Mouse (Mus musculus): ENCODE results near the gene Bcl9.
A peak's percentile ranks its signal among the peaks of the same experiment; 100 is the strongest.

Gene Bcl9

DNA sequence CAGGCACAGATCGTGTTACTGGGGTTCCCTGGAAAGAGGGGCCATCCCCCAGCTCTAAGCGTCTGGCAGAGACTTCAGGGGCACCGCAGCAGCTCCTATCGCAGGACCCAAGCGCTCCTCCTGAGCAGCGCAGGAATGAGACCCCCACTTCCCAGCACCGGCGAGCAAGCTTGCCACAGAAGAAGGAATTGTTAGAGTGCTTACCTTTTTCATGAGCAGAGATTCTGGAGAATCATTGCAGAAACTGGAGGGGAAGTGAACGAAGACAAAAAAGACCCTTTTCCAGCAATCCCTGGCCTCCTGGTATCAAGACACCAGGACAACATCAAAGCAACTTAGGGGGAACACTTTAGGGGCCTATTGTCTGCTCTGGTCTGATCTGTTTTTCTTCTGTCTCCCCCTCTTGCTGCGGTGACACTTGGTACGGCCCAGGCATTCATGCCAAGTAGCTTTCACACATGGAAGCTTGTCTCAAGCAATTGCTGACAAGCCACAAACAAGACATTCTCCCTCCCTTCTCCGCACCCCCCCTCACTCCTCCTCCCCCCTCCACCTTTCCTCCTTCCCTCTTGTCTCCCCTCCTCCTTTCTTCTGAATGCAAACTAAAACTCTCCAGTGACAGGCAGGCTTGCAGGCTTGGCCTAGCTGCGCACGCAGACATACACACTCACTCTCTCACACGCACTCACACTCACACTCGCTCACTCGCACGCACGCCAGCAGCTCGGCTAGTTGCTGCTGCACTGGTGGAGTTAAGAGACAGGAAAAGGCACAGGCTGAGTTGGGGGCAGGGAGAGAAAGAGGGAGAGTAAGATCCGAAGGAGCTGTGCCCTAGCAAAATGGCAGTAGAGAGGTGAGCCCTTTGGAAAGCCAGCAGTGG, at the start of gene Bcl9:
TSS of gene Bcl9 (minus strand) at position 365 of the 880 bp plus-strand sequence.
- DNase-seq (ENCODE audit: low read depth, low spot score) = peak; percentile 95

DNA sequence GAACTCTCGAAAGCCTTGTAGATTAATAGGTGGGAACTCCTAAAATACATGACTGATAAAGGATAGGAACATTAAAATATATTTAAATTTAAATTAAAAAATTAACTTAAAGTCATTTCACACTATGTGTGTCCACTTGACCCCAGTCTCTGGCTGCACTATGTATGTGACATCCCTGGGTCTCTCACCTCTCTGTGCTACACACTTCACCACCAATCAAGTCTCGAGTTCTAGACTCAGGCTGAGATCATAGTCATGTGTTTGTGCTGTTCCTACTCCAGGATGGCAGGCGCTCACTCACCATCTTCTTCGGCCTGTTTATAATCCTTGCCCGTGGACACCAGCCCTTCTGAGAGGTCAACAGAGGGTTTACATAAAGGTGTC, 41.5 kb upstream of the Bcl9 start:
- no peak for DNase-seq (ENCODE audit: low read depth, low spot score)

DNA sequence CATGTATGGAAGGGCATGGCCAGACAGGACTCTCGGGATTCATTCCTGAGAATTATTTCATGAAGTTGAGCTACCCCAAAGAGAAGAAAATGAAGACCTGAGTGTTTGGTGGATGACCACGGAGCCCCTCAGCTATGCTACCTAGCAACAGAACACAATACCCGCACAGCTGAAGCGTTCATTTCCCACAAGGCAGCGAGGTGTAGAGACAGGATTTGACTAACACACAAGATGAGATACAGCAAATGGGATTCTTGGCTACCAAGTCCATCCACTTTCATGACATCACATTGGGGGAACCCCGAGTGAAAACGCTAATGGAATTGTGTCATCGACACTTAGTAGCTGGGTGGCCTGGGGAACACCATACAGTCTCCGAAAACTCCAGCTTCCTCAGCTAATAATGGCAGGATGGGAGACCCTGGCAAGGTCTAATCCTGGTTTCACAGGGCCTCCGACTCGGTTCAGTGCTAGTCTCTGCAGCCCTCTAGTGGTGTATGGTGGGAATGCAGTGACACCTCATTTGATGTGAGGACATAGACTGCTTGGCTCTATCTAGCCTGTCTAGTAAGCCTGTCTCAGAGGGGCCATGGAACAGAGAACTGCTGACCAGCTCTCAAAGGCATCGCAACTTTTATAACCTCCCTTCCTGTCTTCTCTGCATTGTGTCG, 40.9 kb upstream of the Bcl9 start:
- DNase-seq (ENCODE audit: low read depth, low spot score) = peak; percentile 55

DNA sequence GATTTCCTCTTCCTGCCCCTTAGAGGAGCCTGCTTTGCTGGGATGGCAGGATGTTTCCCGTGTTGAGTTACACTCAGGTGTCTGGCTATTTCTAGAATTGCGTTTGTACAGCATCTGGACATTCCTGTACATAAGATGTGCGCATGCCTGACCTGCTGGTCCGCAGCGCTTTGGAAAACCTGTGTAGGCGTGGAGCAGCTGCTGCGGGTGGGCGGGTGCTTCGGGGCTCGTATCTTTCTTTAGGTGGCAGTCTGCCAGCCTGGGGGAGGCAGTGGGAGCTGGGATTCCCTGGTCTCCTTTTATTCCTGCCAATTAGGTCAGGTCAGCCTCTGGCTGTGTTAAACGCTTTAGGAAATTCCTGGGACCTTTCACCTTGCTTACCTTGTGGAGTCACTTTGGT, 39.6 kb upstream of the Bcl9 start:
- no peak for DNase-seq (ENCODE audit: low read depth, low spot score)

DNA sequence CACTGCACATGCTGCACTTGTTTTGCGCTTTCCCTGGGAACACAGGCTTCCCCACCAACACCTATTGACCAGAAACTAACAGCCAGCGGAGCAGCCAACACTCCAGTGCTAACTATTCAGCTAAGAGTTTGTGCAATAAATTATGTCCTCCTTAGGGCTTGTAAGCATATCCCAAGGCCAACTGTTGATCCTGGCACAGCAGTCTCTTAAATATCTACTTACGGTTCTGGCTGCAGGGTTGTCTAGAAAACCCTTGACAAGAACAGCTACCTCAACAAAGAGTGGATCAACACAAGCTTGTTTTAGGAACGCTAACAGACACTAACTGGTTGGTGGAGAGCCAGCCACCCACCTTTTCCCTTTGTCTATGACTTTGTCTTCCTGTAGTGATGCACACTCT, 38.6 kb upstream of the Bcl9 start:
- DNase-seq (ENCODE audit: low read depth, low spot score) = no peak

- no peak for DNase-seq (ENCODE audit: low read depth, low spot score)
Measured at GRCm38 (mm10) chr3:97334618-97335017, 36.9 kb upstream of the Bcl9 start.

- no peak for DNase-seq (ENCODE audit: low read depth, low spot score)
Measured at GRCm38 (mm10) chr3:97332172-97332571, 34.5 kb upstream of the Bcl9 start.

DNA sequence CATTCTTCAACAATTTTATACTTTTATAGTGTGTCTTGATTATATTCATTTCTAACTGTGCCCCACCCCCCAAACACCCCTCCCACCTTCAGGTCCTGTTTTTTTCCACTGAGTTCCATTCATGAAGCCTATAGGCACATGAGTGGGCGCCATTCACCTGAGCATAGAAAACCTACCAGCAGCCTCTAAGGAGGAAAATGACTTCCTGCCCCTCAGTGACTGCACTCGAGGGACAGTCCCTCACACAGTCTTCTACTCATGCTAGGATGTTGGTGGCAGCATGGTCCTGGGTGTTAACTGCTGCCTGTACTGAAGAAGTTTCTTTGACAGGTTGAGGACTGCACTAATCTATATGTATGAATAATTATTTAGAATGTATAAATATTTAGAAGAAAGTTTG, 30.1 kb upstream of the Bcl9 start:
- DNase-seq (ENCODE audit: low read depth, low spot score) = no peak

DNA sequence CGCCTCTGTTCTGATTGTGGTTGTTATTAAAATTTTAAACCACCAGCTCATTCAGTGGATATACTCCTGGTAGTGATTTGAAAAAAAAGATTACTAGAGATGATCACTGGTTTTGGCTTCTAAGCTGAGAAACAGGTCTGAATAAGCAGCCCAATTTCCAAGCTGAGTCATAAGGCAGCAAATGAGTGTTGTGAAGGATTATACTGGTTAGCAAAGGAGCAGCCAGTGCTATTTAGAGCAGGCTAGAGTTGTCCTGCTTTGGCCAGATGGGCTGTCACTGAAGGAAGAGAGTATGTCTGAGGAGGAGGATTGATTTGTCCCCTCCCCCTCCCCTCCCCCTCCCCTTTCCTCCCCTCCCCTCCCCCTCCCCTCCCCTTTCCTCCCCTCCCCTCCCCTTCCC, 29.6 kb upstream of the Bcl9 start:
- no peak for DNase-seq (ENCODE audit: low read depth, low spot score)

DNA sequence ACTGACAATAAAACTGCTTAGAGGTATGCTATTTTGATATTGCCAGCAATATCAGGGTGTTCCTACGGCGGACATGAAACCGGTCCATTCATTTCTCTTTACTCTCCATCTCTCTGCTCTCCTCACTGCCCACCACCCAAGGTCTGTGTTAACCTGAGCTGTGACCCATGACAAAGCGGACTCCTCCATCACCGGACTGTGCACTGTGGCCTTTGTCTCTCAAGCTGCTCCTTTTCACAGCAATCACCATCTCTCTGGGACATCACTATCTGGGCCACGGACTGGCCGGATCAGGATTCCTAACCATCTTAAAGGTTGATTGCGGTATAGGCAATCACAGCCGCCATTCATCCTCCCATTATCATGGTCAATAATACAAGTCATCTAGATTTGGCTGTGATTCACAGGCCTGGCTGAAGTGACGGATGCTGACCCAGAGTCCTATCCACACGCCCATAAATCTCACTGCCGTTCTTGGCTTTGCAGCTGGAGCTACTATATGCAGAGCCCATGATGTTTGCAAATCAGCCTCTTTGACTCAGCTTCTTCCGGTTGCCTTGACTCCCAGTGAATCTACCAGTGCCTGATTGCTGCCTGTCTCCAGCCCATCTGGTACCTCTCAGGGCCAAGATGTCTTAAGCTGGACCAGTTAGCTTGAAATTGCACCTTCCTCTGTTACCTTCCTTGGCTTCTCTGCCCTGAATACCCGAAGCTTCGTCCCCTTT, 28.1 kb upstream of the Bcl9 start:
- DNase-seq (ENCODE audit: low read depth, low spot score) = no peak

DNA sequence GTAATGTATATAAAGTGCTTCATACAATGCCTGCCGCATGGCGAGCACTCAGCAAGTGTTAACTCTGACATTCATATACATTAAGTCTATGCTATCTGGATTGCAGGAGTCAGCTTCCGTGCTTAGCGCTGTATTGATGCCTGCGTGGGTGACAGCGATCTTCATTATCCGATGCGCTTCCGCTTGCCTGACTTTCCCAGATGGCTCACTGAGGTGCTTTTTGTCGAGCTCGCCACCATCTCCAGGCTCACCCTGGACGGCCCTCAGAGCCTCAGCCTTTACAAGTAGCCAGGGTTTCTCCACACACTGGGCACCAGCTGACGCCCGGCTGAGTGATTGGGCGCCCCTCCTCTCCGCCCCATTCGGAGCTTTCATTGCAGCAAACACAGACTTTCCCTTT, 26.3 kb upstream of the Bcl9 start:
- DNase-seq (ENCODE audit: low read depth, low spot score) = no peak

DNA sequence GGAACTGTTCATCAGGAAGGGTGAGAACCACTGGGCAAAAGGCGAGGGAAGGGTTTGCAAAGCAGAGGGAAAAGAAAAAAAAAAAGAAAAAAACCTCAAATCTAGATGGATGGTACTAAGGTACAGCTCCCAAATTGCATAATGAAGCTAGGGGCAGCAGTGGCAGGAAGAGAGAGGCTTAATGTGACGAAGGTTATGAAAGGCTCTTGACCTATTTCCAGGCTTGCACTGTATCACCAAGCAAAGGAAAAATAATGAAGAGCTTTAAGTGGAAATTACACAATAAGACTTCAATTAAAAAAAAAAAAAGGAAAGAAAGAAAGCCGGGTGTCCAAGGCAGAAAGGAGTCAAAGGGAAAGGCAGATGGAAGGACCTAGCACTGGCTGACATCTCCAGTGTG, 19.6 kb upstream of the Bcl9 start:
- no peak for DNase-seq (ENCODE audit: low read depth, low spot score)

DNA sequence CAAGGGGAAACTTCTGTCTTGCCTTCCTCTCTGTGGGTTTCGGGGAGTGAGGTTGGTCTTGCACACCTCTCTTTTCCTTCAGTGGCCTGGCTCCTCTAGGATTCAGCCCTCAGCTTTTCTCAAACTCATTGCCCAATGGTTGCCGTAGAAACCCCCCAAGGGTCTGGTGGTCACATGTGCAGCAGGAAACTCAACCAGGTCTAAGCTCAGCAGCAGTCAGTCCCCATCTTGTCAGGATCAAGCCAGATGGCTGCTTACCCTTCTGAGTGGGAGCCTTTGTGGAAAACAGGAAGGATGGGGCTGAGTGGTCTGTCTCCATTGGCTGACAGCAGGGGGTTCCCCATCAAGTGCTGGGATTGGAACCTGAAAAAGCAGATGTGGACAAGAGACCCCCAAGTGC, 15.7 kb upstream of the Bcl9 start:
- no peak for DNase-seq (ENCODE audit: low read depth, low spot score)

DNA sequence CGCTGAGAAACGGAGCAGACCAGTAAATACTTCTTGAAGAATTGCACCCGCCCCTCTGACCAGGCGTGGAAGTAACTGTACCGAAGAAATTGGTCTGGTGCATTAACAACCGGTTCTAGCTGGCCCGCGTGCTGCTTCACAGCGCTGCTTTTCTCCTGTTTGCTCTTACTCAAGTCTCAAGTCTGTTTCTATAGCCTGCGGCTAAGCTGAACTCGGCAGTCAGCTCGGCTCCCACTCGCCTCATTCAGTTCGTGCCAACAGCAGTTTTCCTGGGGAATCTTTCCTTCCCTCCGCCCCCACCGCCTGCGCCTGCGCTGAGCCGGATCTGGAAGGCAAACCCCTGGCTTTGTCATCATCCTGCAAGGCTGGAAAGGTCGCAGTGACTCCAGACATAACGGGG, 14.3 kb upstream of the Bcl9 start:
- DNase-seq (ENCODE audit: low read depth, low spot score) = no peak

- DNase-seq (ENCODE audit: low read depth, low spot score) = no peak
Measured at GRCm38 (mm10) chr3:97309748-97310536, 12.2 kb upstream of the Bcl9 start.

GRCm38 (mm10) chr3:97308440-97308839, 10.7 kb upstream of the Bcl9 start:
- no peak for DNase-seq (ENCODE audit: low read depth, low spot score)

DNA sequence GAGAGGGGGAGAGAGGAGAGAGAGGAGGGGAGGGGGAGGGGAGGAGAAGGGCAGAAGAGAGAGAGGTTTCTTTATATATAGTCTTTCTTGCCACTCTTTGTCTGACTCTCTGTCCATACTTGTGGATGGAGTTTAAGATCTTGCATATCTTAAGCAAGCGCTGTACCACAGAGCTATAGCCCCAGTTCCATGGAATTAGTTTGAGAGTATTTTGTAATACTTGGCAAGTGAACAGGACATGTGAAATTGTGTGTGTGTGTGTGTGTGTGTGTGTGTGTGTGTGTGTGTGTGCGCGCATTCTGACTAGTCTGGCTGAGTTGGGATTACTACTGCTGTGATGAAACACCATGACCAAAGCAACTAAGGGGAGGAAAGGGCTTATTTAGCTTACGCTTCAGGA, 8.2 kb upstream of the Bcl9 start:
- no peak for DNase-seq (ENCODE audit: low read depth, low spot score)

- no peak for DNase-seq (ENCODE audit: low read depth, low spot score)
Measured at GRCm38 (mm10) chr3:97301586-97301985, 3.9 kb upstream of the Bcl9 start.

DNA sequence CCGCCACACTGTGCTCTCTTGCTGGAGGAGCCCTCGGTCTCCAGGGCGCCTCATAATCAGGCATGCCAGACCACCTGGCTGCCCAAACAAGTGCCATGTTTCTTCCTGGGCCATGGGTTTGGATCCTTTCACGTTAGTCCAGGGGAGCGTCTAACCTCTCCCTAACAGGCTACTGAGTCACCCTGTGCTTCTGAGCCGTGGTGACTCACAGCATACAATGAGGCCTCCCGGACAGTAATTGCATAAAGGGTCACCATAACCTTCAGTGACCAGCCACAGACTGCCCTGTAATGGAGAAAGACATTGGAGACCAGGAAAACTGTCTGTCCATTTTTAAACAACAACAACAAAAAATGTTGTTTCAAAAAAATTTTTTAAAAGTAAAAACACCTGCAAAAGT, 2.7 kb upstream of the Bcl9 start:
- DNase-seq (ENCODE audit: low read depth, low spot score) = no peak

GRCm38 (mm10) chr3:97299885-97300284, 2.2 kb upstream of the Bcl9 start:
- DNase-seq (ENCODE audit: low read depth, low spot score) = no peak

- DNase-seq (ENCODE audit: low read depth, low spot score) = no peak
Measured at GRCm38 (mm10) chr3:97298856-97299465, 1.2 kb upstream of the Bcl9 start.
